Mouse (Mus musculus): ENCODE results near the gene Phkg2. TPM values are rescaled to one million over a fixed set of nuclear protein-coding genes. Genes with fewer than 3 reads are reported as not detected.

Gene Phkg2
- polyA plus RNA-seq, 1 experiment: 169 TPM

- TF ChIP-seq CTCF (IDR thresholded peaks at IDR 0.05; ENCODE audit: control insufficient read depth, insufficient read depth, low read length): no peak
- TF ChIP-seq POLR2A (IDR thresholded peaks at IDR 0.05; ENCODE audit: borderline replicate concordance, control insufficient read depth, low read depth, low read length): no peak
- no peak overlapping the region for H3K27ac ChIP-seq (ENCODE audit: control insufficient read depth, insufficient read depth, low read depth, low read length, poor library complexity)
- H3K4me3 ChIP-seq (replicated peaks; ENCODE audit: control insufficient read depth, low read depth, low read length): peak overlapping the region; percentile 77
- H3K4me1 ChIP-seq (ENCODE audit: control insufficient read depth, insufficient read depth, low read length): peaks cover 3% of the 10 kb centered on the region
- 88% methylated on average over 9 of the region's 9 CpGs for WGBS
These were observed 16.5 kb downstream of the Phkg2 start for GRCm38 (mm10) chr7:127589637-127590036.

GRCm38 (mm10) chr7:127591108-127591507 lies 18.0 kb downstream of the Phkg2 start:
- Histone ChIP-seq H3K4me1 (ENCODE audit: control insufficient read depth, insufficient read depth, low read length) (peaks cover 2% of the 10 kb centered on the region), H3K27ac (ENCODE audit: control insufficient read depth, insufficient read depth, low read depth, low read length, poor library complexity) (no peak overlapping the region), H3K4me3 (replicated peaks; ENCODE audit: control insufficient read depth, low read depth, low read length) (no peak overlapping the region)
- TF ChIP-seq POLR2A (IDR thresholded peaks at IDR 0.05; ENCODE audit: borderline replicate concordance, control insufficient read depth, low read depth, low read length) (no peak), CTCF (IDR thresholded peaks at IDR 0.05; ENCODE audit: control insufficient read depth, insufficient read depth, low read length) (no peak)
- 93% methylated on average over 10 of the region's 10 CpGs for WGBS

- H3K27ac ChIP-seq (ENCODE audit: control insufficient read depth, insufficient read depth, low read depth, low read length, poor library complexity): no peak overlapping the region
- no peak for TF ChIP-seq POLR2A (IDR thresholded peaks at IDR 0.05; ENCODE audit: borderline replicate concordance, control insufficient read depth, low read depth, low read length)
- no peak for TF ChIP-seq CTCF (IDR thresholded peaks at IDR 0.05; ENCODE audit: control insufficient read depth, insufficient read depth, low read length)
- H3K4me1 ChIP-seq (ENCODE audit: control insufficient read depth, insufficient read depth, low read length): no peaks in the 10 kb centered on the region; the same call in 1 of the 2 replicates
- 94% methylated on average over 14 of the region's 14 CpGs for WGBS
- no peak overlapping the region for H3K4me3 ChIP-seq (replicated peaks; ENCODE audit: control insufficient read depth, low read depth, low read length)
These were observed 19.4 kb downstream of the Phkg2 start for GRCm38 (mm10) chr7:127592575-127592974.

- Histone ChIP-seq H3K4me3 (replicated peaks; ENCODE audit: control insufficient read depth, low read depth, low read length) (no peak overlapping the region), H3K4me1 (ENCODE audit: control insufficient read depth, insufficient read depth, low read length) (no peaks in the 10 kb centered on the region), H3K27ac (ENCODE audit: control insufficient read depth, insufficient read depth, low read depth, low read length, poor library complexity) (no peak overlapping the region)
- 96% methylated on average over 17 of the region's 17 CpGs for WGBS
- TF ChIP-seq CTCF (IDR thresholded peaks at IDR 0.05; ENCODE audit: control insufficient read depth, insufficient read depth, low read length) (no peak), POLR2A (IDR thresholded peaks at IDR 0.05; ENCODE audit: borderline replicate concordance, control insufficient read depth, low read depth, low read length) (no peak)
These were observed 23.6 kb downstream of the Phkg2 start for GRCm38 (mm10) chr7:127596747-127597146.

- Histone ChIP-seq H3K4me3 (replicated peaks; ENCODE audit: control insufficient read depth, low read depth, low read length) (no peak overlapping the region), H3K27ac (ENCODE audit: control insufficient read depth, insufficient read depth, low read depth, low read length, poor library complexity) (no peak overlapping the region), H3K4me1 (ENCODE audit: control insufficient read depth, insufficient read depth, low read length) (no peaks in the 10 kb centered on the region)
- TF ChIP-seq POLR2A (IDR thresholded peaks at IDR 0.05; ENCODE audit: borderline replicate concordance, control insufficient read depth, low read depth, low read length) (no peak), CTCF (IDR thresholded peaks at IDR 0.05; ENCODE audit: control insufficient read depth, insufficient read depth, low read length) (no peak)
- 91% methylated on average over 7 of the region's 7 CpGs for WGBS
These were observed 27.5 kb downstream of the Phkg2 start for GRCm38 (mm10) chr7:127600612-127601011.

GRCm38 (mm10) chr7:127601735-127602134 lies 28.6 kb downstream of the Phkg2 start:
- WGBS: 85% methylated on average over 4 of the region's 4 CpGs
- no peaks in the 10 kb centered on the region for H3K4me1 ChIP-seq (ENCODE audit: control insufficient read depth, insufficient read depth, low read length)
- no peak overlapping the region for H3K27ac ChIP-seq (ENCODE audit: control insufficient read depth, insufficient read depth, low read depth, low read length, poor library complexity)
- TF ChIP-seq POLR2A (IDR thresholded peaks at IDR 0.05; ENCODE audit: borderline replicate concordance, control insufficient read depth, low read depth, low read length) (no peak), CTCF (IDR thresholded peaks at IDR 0.05; ENCODE audit: control insufficient read depth, insufficient read depth, low read length) (no peak)
- no peak overlapping the region for H3K4me3 ChIP-seq (replicated peaks; ENCODE audit: control insufficient read depth, low read depth, low read length)

- 85% methylated on average over 2 of the region's 2 CpGs for WGBS
- H3K27ac ChIP-seq (ENCODE audit: control insufficient read depth, insufficient read depth, low read depth, low read length, poor library complexity): no peak overlapping the region
- no peak overlapping the region for H3K4me3 ChIP-seq (replicated peaks; ENCODE audit: control insufficient read depth, low read depth, low read length)
- H3K4me1 ChIP-seq (ENCODE audit: control insufficient read depth, insufficient read depth, low read length): no peaks in the 10 kb centered on the region
- TF ChIP-seq CTCF (IDR thresholded peaks at IDR 0.05; ENCODE audit: control insufficient read depth, insufficient read depth, low read length): no peak
- no peak for TF ChIP-seq POLR2A (IDR thresholded peaks at IDR 0.05; ENCODE audit: borderline replicate concordance, control insufficient read depth, low read depth, low read length)
These were observed 29.8 kb downstream of the Phkg2 start for GRCm38 (mm10) chr7:127602903-127603302.

- no peak overlapping the region for H3K4me3 ChIP-seq (replicated peaks; ENCODE audit: control insufficient read depth, low read depth, low read length)
- H3K4me1 ChIP-seq (ENCODE audit: control insufficient read depth, insufficient read depth, low read length): no peaks in the 10 kb centered on the region
- 70% methylated on average over 10 of the region's 10 CpGs for WGBS
- no peak overlapping the region for H3K27ac ChIP-seq (ENCODE audit: control insufficient read depth, insufficient read depth, low read depth, low read length, poor library complexity)
- no peak for TF ChIP-seq CTCF (IDR thresholded peaks at IDR 0.05; ENCODE audit: control insufficient read depth, insufficient read depth, low read length)
- no peak for TF ChIP-seq POLR2A (IDR thresholded peaks at IDR 0.05; ENCODE audit: borderline replicate concordance, control insufficient read depth, low read depth, low read length)
These were observed 31.1 kb downstream of the Phkg2 start for GRCm38 (mm10) chr7:127604256-127604655.

GRCm38 (mm10) chr7:127607150-127607549 lies 34.0 kb downstream of the Phkg2 start:
- TF ChIP-seq CTCF (IDR thresholded peaks at IDR 0.05; ENCODE audit: control insufficient read depth, insufficient read depth, low read length) (no peak), POLR2A (IDR thresholded peaks at IDR 0.05; ENCODE audit: borderline replicate concordance, control insufficient read depth, low read depth, low read length) (no peak)
- 64% methylated on average over 6 of the region's 6 CpGs for WGBS
- H3K4me3 ChIP-seq (replicated peaks; ENCODE audit: control insufficient read depth, low read depth, low read length): no peak overlapping the region
- H3K4me1 ChIP-seq (ENCODE audit: control insufficient read depth, insufficient read depth, low read length): no peaks in the 10 kb centered on the region
- H3K27ac ChIP-seq (ENCODE audit: control insufficient read depth, insufficient read depth, low read depth, low read length, poor library complexity): no peak overlapping the region

Measured in bone marrow, adult 2 months (tissue).